Comparison of ENCODE assay signal across 15 mouse cellular contexts in genomic region chr13:51837402-51837801, GRCm38 (mm10).
"Had no signal": no experiment of that assay in that cellular context is flagged by ENCODE, and none has a peak within 500 bp of the region (broad histone marks: within the 10 kb centered on the region; RNA-seq: fewer than 3 reads in every experiment).

No protein-coding gene starts in this region.

- DNase-seq: kidney, adult 11 months; kidney, postnatal 14 days; layer of hippocampus, postnatal 36 days; left cerebral cortex, postnatal 4 days; lung, postnatal 10 days; midbrain, embryonic 14.5 days; retina, postnatal 1 day; right cerebral cortex, postnatal 4 days; spleen, adult 18-20 months; thymus, adult 2 months; thymus, postnatal 25 days had no signal

- H3K4me3 ChIP-seq: limb, embryonic 13.5 days; liver, embryonic 15.5 days; neural tube, embryonic 12.5 days had no signal

- H3K9ac ChIP-seq: limb, embryonic 13.5 days; liver, embryonic 15.5 days; lung, embryonic 14.5 days; neural tube, embryonic 12.5 days had no signal

- H3K9me3 ChIP-seq: limb, embryonic 13.5 days; liver, embryonic 15.5 days; neural tube, embryonic 12.5 days had no signal

- H3K4me2 ChIP-seq: limb, embryonic 13.5 days; liver, embryonic 15.5 days; lung, embryonic 14.5 days; neural tube, embryonic 12.5 days had no signal

- H3K27ac ChIP-seq: limb, embryonic 13.5 days; liver, embryonic 15.5 days; neural tube, embryonic 12.5 days had no signal

- H3K36me3 ChIP-seq: limb, embryonic 13.5 days; liver, embryonic 15.5 days; neural tube, embryonic 12.5 days had no signal
